Mouse (Mus musculus) kidney, postnatal 0 days (tissue): ENCODE data around the gene Aste1. TPM values are rescaled to one million over a fixed set of nuclear protein-coding genes. Genes with fewer than 3 reads are reported as not detected.
A peak's percentile ranks its signal among the peaks of the same experiment; 100 is the strongest.

Experiments used
- ATAC-seq: fragments of 200-750 bp; cut with Nextera tagmentation; replicated peaks from 2 replicates; pipeline ENCODE4 v1.8.0; 2017; ENCODE audit warnings: low read depth, moderate number of reproducible peaks, moderate TSS enrichment, moderate library complexity; ENCODE audit not compliant: low FRiP score
- DNase-seq: peaks from one replicate; pipeline ENCODE4 v3.0.0-alpha.2; 2016; ENCODE audit warnings: low spot score
- H3K27ac ChIP-seq: fragments of 300-500 bp; sonication (generic); 2 replicates; pipeline ENCODE4 v1.5.1; 2014; ENCODE audit warnings: mild to moderate bottlenecking
- H3K27me3 ChIP-seq: fragments of 300-500 bp; sonication (generic); 2 replicates; pipeline ENCODE4 v1.6.1; 2014; ENCODE audit warnings: low read length, mixed read lengths; ENCODE audit not compliant: insufficient read depth
- H3K36me3 ChIP-seq: fragments of 300-500 bp; sonication (generic); 2 replicates; pipeline ENCODE4 v1.6.1; 2014; ENCODE audit warnings: low read length, mixed read lengths; ENCODE audit not compliant: insufficient read depth
- H3K4me1 ChIP-seq: fragments of 300-500 bp; sonication (generic); replicated peaks from 2 replicates; pipeline ENCODE4 v1.6.1; 2014; ENCODE audit warnings: antibody characterized with exemption, low read length, mixed read lengths; ENCODE audit not compliant: insufficient read depth
- H3K4me2 ChIP-seq: fragments of 300-500 bp; sonication (generic); 2 replicates; pipeline ENCODE4 v1.6.1; 2014; ENCODE audit warnings: mild to moderate bottlenecking, low read length, moderate library complexity, mixed read lengths
- H3K4me3 ChIP-seq: fragments of 300-500 bp; sonication (generic); replicated peaks from 2 replicates; pipeline ENCODE4 v1.5.1; 2014; ENCODE audit warnings: low read depth, low read length
- H3K9ac ChIP-seq: fragments of 300-500 bp; sonication (generic); 2 replicates; pipeline ENCODE4 v1.6.1; 2014; ENCODE audit warnings: low read depth, low read length
- H3K9me3 ChIP-seq: fragments of 300-500 bp; sonication (generic); replicated peaks from 2 replicates; pipeline ENCODE4 v1.6.1; 2016; ENCODE audit warnings: low read length, inconsistent platforms, mixed read lengths
- CTCF ChIP-seq: IDR thresholded peaks from 2 replicates; pipeline ENCODE4 v1.5.1; 2016; ENCODE audit warnings: antibody characterized with exemption, low read depth, mild to moderate bottlenecking, moderate library complexity
- WGBS: fragments of 180-500 bp; shearing (Covaris S2); extraction: QIAGEN DNeasy Blood & Tissue Kit; methylation state at CpG from one replicate; pipeline ENCODE4 v1.1.7; 2014; 5-methylcytosine and 5-hydroxymethylcytosine counted together
- polyA plus RNA-seq: library from polyadenylated mRNA; unstranded; fragments of >200 nt; fragmentation: Nextera tagmentation; extraction: Ambion mirVana; gene quantifications from 2 replicates; pipeline ENCODE4 v1.2.1, GENCODE M21; 2015

The Aste1 gene
- polyA plus RNA-seq: 14.0 and 15.5 TPM in 2 replicates

DNA sequence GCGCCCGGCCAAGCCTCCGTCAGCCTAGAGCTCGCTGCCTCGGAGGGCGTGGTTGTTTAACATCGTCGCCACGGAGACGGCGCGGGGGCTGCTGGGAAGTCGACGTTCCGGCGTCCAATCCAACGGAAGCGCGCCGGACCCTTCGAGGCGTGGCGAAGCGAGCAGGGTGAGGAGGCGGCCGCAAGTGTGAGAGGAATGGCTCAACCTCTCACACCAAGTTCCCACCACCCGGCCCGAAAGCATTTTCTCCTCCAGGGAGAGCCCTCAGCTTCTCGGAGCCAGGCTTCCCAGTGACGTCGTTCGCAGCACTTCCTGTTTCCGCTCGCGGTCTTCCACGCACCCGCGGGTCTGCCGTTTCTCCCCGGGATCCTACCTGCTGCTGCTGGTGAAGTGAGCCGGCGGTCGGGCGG lies at the start of gene Aste1, which contains the start of gene Nek11:
Aste1 (plus strand) TSS at position 175 of the 410 bp plus-strand sequence.
Nek11 (minus strand) TSS at position 307 of the 410 bp plus-strand sequence.
- Histone ChIP-seq H3K4me1 (peaks cover 17% of the 10 kb centered on the region; the same call in 1 of the 2 replicates), H3K9me3 (no peaks in the 10 kb centered on the region), H3K4me3 (peak within 1 kb of the TSS; percentile 52), H3K9ac (peak within 1 kb of the TSS; percentile 60), H3K4me2 (peak within 1 kb of the TSS; percentile 63), H3K27me3 (no peaks in the 10 kb centered on the region), H3K27ac (peak within 1 kb of the TSS; percentile 89), H3K36me3 (no peaks in the 10 kb centered on the region; the same call in 1 of the 2 replicates)
- peak; percentile 29; the same call in 1 of the 2 replicates for TF ChIP-seq CTCF
- peak; percentile 96 for DNase-seq
- peak; percentile 98 for ATAC-seq
- WGBS: under 1% methylated on average over 42 of the region's 44 CpGs

DNA sequence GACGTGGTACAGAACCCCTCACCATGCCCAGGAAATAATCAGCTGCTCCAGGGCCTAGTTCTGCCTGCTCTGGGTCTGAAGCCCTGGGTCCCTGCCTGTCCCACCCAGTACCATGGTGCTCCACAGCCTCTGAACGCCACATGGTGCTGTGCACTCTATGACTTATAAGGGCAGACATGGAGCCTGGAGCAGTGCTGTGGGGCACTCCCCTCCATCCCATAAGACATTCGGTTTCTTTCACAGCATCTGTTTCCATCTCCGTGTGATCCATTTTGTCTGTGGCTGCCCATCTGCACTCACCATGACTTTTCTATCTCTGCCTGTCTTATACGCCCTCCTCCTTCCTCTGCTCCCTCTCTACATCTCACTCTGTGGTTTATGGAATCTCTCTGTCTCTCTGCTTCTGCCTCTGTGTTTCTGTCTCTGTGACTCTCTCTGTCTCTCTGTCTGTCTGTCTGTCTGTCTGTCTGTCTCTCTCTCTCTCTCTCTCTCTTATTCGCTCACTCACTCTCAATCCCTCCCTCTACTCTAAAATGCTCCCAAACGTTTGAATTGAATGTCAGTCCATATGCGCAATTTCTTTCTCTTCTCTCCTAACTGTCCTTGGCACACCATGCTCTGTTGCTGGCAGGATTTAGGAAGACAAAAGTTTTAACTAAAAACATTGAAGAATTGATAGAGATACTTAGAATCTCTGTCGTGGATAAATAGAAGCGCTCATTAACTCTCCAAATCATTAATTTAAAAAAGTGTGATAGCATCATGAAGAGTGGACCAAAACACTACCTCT lies 46.8 kb upstream of the Aste1 start:
- Histone ChIP-seq H3K27me3 (no peaks in the 10 kb centered on the region), H3K4me3 (no peak overlapping the region), H3K9me3 (no peaks in the 10 kb centered on the region), H3K4me1 (no peaks in the 10 kb centered on the region), H3K9ac (no peak overlapping the region), H3K4me2 (no peak overlapping the region), H3K36me3 (no peaks in the 10 kb centered on the region), H3K27ac (no peak overlapping the region)
- DNase-seq (no peak), ATAC-seq (no peak)
- no peak for TF ChIP-seq CTCF
- WGBS: 74% methylated on average over 10 of the region's 10 CpGs

DNA sequence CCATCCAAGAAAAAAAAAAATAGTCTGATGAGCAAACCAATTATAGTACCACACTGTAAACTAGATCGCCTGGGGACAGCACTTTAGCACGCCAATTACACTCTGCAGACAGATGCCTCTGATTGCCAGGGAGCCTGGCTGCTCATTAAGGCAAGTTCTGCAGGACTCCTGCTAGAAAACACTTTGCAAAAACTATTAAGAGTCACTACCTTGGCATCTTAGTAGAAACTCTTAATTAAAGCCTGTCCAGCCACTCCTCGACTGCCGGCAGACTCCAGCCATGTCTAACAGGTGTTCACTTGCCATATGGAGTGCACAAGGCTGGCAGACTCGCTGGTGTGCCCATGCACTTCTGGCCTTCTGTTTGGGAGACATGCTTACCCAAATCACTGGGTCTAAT lies 46.2 kb upstream of the Aste1 start:
- no peaks in the 10 kb centered on the region for H3K4me1 ChIP-seq

DNA sequence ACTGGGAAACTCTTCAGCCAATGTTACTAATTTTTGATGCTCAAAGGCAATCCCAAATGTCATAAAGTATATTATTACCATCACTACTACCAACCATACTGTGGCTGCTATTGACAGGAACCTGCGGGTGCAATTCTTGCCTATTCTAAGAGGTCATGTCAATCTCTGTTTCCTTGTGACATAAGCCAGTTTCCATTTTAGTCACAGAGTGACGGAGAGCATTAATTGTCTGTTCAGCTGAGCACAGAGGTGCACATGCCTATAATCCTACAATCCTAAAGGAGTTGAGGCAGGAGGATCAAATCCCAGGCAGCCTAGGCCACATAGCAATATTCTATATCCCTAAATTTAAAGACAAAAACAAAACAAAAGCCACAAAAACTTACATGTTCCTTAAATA lies 33.0 kb upstream of the Aste1 start:
- ATAC-seq: no peak
- no peak overlapping the region for H3K4me2 ChIP-seq
- H3K9me3 ChIP-seq: no peaks in the 10 kb centered on the region
- H3K27ac ChIP-seq: no peak overlapping the region
- H3K27me3 ChIP-seq: no peaks in the 10 kb centered on the region
- H3K9ac ChIP-seq: no peak overlapping the region
- 79% methylated on average over 2 of the region's 2 CpGs for WGBS
- no peak for DNase-seq
- no peak overlapping the region for H3K4me3 ChIP-seq
- no peak for TF ChIP-seq CTCF
- no peaks in the 10 kb centered on the region for H3K4me1 ChIP-seq
- H3K36me3 ChIP-seq: no peaks in the 10 kb centered on the region

More for the DNA sequence above, 46.2 kb upstream of the Aste1 start:
- no peak overlapping the region for H3K9ac ChIP-seq
- no peak overlapping the region for H3K4me2 ChIP-seq
- H3K9me3 ChIP-seq: no peaks in the 10 kb centered on the region
- DNase-seq (no peak), ATAC-seq (no peak)
- H3K4me3 ChIP-seq: no peak overlapping the region
- H3K27me3 ChIP-seq: no peaks in the 10 kb centered on the region
- no peaks in the 10 kb centered on the region for H3K36me3 ChIP-seq
- no peak overlapping the region for H3K27ac ChIP-seq
- 65% methylated on average over 5 of the region's 5 CpGs for WGBS
- TF ChIP-seq CTCF: no peak

DNA sequence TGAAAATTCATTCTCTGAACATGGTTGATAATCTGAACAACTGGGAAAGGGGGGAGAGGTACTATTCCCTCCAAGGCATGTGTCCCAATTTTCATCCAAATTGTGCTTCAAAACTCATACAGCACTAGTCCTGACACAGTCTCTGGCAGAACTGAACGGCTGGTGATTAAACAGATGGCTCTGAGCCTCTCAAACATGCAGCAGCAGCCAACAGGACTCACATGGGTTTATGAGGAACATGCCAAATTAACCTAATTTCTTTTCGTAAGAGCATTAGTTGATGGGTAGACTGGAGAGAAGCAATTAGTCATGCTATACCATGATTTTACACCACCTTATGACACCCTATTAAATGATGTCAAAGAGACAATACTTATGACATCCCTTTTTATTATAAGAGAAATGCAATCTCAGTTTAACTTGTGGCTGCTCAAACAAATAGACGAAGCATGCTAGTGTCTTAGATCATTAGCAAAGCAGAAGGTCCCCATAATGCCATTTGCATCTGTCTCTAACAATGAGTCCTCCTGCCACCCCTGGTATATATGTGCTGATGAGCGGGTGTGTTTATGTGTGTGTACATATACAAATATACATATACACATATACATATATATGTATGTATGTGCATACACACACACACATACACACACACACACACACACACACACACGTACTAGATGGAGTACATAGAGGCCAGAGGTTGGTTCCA lies 31.5 kb upstream of the Aste1 start:
- no peak overlapping the region for H3K4me2 ChIP-seq
- no peak overlapping the region for H3K27ac ChIP-seq
- no peaks in the 10 kb centered on the region for H3K36me3 ChIP-seq
- H3K4me3 ChIP-seq: no peak overlapping the region
- ATAC-seq (no peak), DNase-seq (no peak)
- 84% methylated on average over 5 of the region's 5 CpGs for WGBS
- no peak for TF ChIP-seq CTCF
- H3K4me1 ChIP-seq: no peaks in the 10 kb centered on the region
- no peaks in the 10 kb centered on the region for H3K27me3 ChIP-seq
- no peak overlapping the region for H3K9ac ChIP-seq
- H3K9me3 ChIP-seq: no peaks in the 10 kb centered on the region

DNA sequence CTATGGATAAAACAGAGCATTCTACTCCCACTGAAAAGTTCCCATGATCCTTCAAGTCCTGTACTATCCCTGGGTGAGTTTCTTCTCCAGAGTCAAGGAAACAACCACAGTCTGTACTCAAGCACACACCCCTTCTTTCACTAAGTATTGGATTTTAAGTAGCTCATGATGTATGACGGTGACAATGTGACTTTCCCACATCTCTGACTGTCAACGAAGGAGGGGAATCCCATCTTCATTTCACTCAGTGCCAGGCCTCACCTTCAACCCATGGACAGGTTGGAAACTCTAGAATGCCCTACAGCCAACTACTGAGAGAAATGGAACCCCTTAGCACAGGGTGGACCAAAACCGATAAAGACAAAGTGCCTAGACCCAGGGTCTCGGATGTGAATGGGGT lies 29.0 kb upstream of the Aste1 start:
- H3K4me3 ChIP-seq: no peak overlapping the region
- no peak for ATAC-seq
- no peak for DNase-seq
- no peak overlapping the region for H3K27ac ChIP-seq
- no peak overlapping the region for H3K4me2 ChIP-seq
- H3K9ac ChIP-seq: no peak overlapping the region
- H3K9me3 ChIP-seq: no peaks in the 10 kb centered on the region
- H3K27me3 ChIP-seq: no peaks in the 10 kb centered on the region
- TF ChIP-seq CTCF: no peak
- 89% methylated on average over 4 of the region's 4 CpGs for WGBS
- H3K36me3 ChIP-seq: no peaks in the 10 kb centered on the region
- no peaks in the 10 kb centered on the region for H3K4me1 ChIP-seq
